Mouse (Mus musculus) retina, adult 2 months (tissue): ENCODE data around the gene Mafb.

ENCODE experiments used
- DNase-seq: peaks from one replicate; pipeline ENCODE4 v3.0.0-alpha.2; 2012; ENCODE audit warnings: low read depth, low spot score

Mafb gene

GRCm38 (mm10) chr2:160366980-160367338 lies at the start of gene Mafb:
TSS of gene Mafb (minus strand) at chr2:160367065.
- DNase-seq: peak; percentile 89

- no peak for DNase-seq
Observed at GRCm38 (mm10) chr2:160415161-160415560, 48.3 kb upstream of the Mafb start.

GRCm38 (mm10) chr2:160414736-160415135 lies 47.9 kb upstream of the Mafb start:
- DNase-seq: no peak

- DNase-seq: no peak
Observed at GRCm38 (mm10) chr2:160413982-160414381, 47.1 kb upstream of the Mafb start.

GRCm38 (mm10) chr2:160413055-160413454 lies 46.2 kb upstream of the Mafb start:
- no peak for DNase-seq

- DNase-seq: no peak
Observed at GRCm38 (mm10) chr2:160411431-160411830, 44.6 kb upstream of the Mafb start.

- DNase-seq: no peak
Observed at GRCm38 (mm10) chr2:160407720-160408119, 40.9 kb upstream of the Mafb start.

- no peak for DNase-seq
Observed at GRCm38 (mm10) chr2:160397747-160398146, 30.9 kb upstream of the Mafb start.

- no peak for DNase-seq
Observed at GRCm38 (mm10) chr2:160394735-160395134, 27.9 kb upstream of the Mafb start.

- DNase-seq: no peak
Observed at GRCm38 (mm10) chr2:160392648-160393047, 25.8 kb upstream of the Mafb start.

GRCm38 (mm10) chr2:160388596-160388995 lies 21.7 kb upstream of the Mafb start:
- DNase-seq: no peak

- DNase-seq: no peak
Observed at GRCm38 (mm10) chr2:160383418-160383817, 16.6 kb upstream of the Mafb start.

- DNase-seq: no peak
Observed at GRCm38 (mm10) chr2:160378271-160378670, 11.4 kb upstream of the Mafb start.

GRCm38 (mm10) chr2:160376236-160376635 lies 9.4 kb upstream of the Mafb start:
- DNase-seq: no peak

- no peak for DNase-seq
Observed at GRCm38 (mm10) chr2:160369653-160370420, 3.0 kb upstream of the Mafb start.

GRCm38 (mm10) chr2:160368422-160369357 lies 1.8 kb upstream of the Mafb start:
- no peak for DNase-seq

GRCm38 (mm10) chr2:160367448-160368208 lies 763 bp upstream of the Mafb start:
- peak; percentile 76 for DNase-seq

GRCm38 (mm10) chr2:160366111-160366979 lies 520 bp downstream of the Mafb start:
- no peak for DNase-seq

GRCm38 (mm10) chr2:160365107-160365911 lies 1.6 kb downstream of the Mafb start:
- DNase-seq: no peak

GRCm38 (mm10) chr2:160364666-160365065 lies 2.2 kb downstream of the Mafb start:
- no peak for DNase-seq
